Mouse (Mus musculus): ENCODE data around the gene Eif4g3.

The Eif4g3 gene

GRCm38 (mm10) chr4:138153980-138154379 is 161.2 kb downstream of the Eif4g3 start:
- no peak for ATAC-seq (ENCODE audit: low TSS enrichment)

DNA sequence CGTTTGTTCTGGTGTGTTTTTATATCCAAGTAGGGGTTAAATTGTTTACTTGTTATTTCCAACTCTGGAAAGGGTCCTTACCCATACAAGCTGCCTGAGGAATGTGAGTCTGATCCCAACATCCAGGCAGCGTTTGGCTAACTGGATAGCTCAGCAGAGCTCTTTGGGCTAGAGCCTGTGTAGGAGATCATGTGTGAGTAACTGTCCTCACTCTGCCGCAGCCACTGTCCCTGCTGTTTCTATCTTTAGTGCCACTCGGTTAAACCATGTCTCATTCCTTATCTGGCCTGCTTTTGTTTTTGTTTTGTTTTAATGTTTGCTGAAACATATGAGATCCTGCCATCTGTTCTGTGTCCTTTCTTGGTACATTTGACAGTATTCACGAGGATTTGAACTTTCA is 168.1 kb downstream of the Eif4g3 start:
- peak; percentile 73; the same call in 1 of the 2 replicates for ATAC-seq (ENCODE audit: low TSS enrichment)

DNA sequence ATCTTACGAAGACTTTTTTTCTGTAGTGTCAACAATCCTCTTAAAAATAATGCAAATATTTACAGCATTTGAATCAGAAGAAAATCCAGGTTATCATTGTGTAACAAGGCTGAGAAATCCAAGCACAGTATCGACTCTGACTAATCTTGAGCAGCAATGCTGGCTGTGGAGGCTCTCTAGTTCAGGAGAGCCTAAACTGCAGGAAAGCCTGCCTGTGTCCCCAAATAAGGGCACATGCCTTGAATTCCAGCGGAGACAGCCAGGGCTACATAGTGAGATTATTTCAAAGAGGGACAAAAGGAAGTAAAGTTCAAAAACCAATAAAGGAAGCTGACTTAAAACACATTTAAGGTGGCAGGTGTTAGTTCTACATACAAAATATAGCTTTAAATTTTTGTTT is 168.7 kb downstream of the Eif4g3 start:
- no peak for ATAC-seq (ENCODE audit: low TSS enrichment)

DNA sequence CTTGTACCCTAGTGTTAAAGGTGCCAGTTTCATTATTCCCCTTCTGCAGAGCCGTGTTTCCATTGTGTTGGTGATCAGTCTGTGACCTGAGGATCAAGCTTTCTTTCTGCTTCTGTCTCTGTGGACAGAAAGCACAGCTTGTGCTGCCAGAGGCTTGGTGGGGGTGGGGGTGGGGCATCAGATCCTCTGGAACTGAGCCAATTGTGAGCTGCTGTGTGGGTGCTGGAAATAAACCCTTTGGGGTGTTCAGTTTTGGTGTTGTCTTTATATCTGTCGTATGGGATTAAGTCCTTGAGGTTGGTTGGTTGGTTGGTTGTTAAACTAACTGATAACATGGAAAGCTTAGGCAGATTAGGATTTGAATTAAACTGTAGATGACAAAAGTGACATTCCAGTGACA is 171.0 kb downstream of the Eif4g3 start:
- no peak for ATAC-seq (ENCODE audit: low TSS enrichment)

DNA sequence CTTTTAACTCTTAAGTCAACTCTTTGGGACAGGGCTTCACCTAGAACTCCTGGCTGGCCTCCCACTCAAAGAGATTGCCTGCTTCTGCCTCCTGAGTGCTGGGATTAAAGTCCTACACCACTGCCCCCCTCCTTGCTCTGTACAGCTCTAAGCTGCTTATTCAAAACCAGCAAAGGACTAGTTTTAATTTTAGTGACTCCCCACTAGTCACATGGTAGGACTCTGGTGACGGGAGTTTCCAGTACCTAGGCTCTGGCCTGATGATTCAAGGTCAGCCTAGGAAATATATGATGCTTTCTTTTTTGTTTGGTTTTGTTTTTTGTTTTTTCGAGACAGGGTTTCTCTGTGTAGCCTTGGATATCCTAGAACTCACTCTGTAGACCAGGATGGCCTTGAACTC is 172.0 kb downstream of the Eif4g3 start:
- ATAC-seq (ENCODE audit: low TSS enrichment), result no peak

DNA sequence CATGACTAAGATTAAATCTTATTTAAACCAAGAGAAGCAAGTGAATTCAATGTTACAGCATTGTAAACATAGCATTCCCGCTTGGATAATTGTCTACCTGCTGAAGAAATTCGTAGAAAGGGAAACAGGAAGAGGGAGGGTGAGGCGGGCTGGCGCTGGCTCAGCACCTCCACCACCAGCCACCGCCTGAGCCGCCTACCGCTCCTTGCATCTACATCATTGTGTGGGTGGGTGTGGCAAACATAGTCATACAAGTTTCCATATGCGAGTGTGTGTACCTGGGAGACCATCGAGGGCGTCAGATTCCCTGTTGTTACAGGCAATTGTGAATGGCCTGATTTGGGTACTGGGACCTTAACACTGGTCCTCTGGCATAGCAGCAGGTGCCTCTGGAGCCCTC is 173.7 kb downstream of the Eif4g3 start:
- peak; percentile 65 for ATAC-seq (ENCODE audit: low TSS enrichment)

GRCm38 (mm10) chr4:138168162-138168561 is 175.3 kb downstream of the Eif4g3 start:
- ATAC-seq (ENCODE audit: low TSS enrichment), result no peak

- ATAC-seq (ENCODE audit: low TSS enrichment), result no peak
Observed at GRCm38 (mm10) chr4:138169420-138169819, 176.6 kb downstream of the Eif4g3 start.

GRCm38 (mm10) chr4:138172686-138173085 is 179.9 kb downstream of the Eif4g3 start:
- ATAC-seq (ENCODE audit: low TSS enrichment), result no peak

GRCm38 (mm10) chr4:138179391-138179790 is 186.6 kb downstream of the Eif4g3 start:
- ATAC-seq (ENCODE audit: low TSS enrichment), result no peak

GRCm38 (mm10) chr4:138180719-138181118 is 187.9 kb downstream of the Eif4g3 start:
- ATAC-seq (ENCODE audit: low TSS enrichment), result peak; percentile 62; the same call in 1 of the 2 replicates

DNA sequence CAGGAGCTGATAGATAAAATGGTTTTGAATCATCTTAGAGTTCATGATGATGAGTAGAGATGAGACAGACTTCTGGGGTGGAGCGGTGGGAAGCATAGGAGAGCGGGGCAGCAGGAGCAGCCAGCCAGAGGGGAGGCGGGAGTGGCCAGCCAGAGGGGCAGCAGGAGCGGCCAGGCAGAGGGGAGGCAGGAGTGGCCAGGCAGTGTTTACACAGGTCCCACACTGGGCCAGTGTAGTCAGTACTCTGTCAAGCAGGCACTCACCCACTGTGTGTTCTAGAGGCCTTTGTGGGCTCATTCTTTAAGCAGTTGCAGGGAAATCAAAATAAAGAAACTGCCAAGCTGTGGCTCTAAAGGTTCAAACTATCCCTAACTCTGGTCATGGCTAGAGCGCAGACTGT is 191.2 kb downstream of the Eif4g3 start:
- no peak for ATAC-seq (ENCODE audit: low TSS enrichment)

- ATAC-seq (ENCODE audit: low TSS enrichment), result no peak
Observed at GRCm38 (mm10) chr4:138184573-138184981, 191.8 kb downstream of the Eif4g3 start.

DNA sequence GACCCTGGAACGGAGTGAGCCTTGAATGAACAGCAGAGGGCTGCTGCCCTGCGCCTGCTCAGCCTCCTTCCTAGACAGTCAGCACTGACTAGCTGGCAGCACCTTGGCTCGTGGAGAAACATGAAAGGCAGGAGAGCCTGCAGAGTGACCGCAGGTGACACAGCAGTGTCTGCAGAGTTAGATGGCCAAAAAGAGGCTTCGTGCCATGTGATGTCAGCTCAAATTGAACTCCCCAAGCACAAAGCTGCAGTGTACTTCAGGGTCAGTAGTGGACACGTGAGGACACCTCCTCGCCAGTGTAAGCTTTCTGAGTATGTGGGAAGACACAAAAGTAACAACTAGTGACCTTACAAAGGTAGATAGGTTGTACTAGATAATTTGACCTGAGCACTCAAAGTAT is 193.1 kb downstream of the Eif4g3 start:
- ATAC-seq (ENCODE audit: low TSS enrichment), result no peak

GRCm38 (mm10) chr4:138187995-138188394 is 195.2 kb downstream of the Eif4g3 start:
- no peak for ATAC-seq (ENCODE audit: low TSS enrichment)

- peak; percentile 35; the same call in 1 of the 2 replicates for ATAC-seq (ENCODE audit: low TSS enrichment)
Observed at GRCm38 (mm10) chr4:138192561-138192960, 199.7 kb downstream of the Eif4g3 start.

DNA sequence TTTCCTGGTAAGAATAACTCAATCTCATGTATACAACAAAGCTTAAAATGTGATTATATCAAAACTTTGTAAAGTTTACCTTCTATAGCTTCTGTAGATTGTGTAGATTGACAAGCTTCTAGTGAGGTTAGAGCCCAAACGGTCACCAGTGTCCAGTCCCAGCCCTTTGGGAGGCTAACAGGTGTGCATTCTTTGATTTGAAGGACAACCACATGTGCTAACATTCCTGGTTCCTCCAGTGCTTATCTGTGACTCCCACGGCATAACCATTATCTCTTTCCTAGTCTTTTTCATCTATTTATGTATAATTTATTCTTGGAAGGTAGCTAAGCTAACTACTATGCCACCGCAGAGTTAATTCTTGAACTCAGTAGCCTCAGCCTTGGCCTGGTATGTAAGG is 207.9 kb downstream of the Eif4g3 start:
- no peak for ATAC-seq (ENCODE audit: low TSS enrichment)

DNA sequence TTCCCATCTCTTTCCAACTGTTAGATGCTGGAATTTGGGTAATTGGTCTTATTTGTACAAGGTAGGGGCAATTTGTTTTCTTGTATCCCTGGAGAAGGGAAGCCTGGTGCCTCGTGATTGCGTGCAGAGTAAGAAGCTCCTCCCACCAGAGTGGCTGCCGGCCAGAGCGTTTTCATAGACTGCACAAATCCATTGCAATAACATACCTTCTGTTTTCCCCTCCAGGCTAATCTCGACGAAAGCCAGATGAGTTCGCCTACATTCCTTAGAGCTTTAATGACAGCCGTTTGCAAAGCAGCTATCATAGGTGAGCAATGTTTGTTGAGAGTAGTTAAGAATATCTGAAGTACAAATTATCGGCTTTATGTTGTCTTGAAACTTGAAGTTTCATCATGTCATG is 208.9 kb downstream of the Eif4g3 start:
- no peak for ATAC-seq (ENCODE audit: low TSS enrichment)

DNA sequence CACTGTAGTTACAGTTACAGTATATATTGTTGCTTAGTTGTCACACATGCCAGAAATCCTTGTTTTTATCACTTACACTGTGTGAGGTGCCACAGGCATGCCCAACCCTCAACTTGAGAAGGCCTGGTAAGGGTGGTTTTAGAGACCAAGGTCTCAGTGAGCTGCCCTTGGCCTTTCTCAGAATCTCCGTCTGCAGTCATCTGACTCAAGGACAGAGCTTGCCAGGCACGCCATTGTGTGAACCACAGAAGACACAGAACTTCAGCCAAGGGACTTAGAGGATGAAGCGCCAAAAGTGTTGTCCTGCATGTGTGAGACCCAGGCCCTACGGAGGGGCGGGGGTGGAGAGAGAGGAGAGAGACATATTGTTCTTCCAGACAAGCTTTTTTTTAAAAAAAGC is 217.3 kb downstream of the Eif4g3 start:
- no peak for ATAC-seq (ENCODE audit: low TSS enrichment)

- ATAC-seq (ENCODE audit: low TSS enrichment), result no peak
Observed at GRCm38 (mm10) chr4:138213861-138214260, 221.0 kb downstream of the Eif4g3 start.

DNA sequence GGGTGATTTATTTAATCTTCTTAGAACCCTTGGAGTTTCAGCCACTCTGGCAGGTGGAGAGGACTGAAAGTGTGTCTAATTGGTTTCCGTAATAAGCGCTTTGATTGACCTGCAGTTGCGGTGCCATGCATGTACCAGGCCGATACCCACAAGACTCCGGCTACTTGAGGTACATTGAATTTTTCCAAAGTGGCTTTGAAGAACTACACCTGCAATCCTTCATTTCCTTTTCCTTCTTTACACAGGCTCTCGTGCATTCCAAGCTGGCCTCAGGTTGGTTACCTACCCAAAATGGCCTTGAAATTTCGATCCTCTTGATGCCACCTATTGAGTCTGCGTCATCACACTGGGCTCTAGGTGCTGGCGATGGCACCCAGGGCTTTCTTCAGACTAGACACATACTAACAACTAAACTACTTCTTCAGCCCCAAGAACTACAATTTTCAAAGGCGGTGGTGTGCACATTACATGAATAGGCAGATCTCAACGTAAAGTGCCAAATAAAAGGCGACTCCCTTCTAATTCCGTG is 222.9 kb downstream of the Eif4g3 start:
- peak; percentile 4; the same call in 1 of the 2 replicates for ATAC-seq (ENCODE audit: low TSS enrichment)

DNA sequence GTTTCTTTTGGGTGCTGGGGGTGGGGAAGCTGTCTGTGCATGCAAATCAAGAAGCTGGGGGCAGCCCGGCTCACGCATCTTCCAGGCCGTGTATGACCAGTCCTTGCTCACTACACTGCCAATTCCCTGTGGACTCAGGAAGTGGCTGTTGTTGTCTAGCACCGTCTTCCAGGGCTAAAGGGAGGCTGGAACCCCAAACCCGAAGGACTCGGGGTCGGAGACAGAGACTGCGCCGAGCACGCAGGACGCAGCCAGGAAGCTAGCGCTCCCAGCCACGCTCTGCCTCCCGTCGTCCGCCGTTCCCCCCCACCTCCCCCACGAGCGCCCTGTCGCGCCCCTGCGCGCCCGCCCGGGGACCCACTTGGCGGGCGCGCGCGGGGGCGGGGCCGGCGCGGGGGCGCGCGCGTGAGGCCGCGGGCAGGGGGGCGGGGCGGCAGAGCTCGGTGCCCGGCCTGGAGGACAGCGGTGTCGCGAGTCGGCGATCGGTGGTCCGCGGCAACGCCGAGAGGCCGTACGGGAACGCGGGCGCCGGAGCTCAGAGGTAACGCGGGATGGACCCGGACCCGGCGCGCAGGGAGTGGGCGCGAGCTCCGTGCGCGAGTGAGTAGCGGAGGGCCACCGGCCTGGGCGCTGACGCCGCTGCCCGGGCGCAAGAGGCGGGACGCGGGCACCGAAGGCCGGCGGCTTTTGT is 223.5 kb downstream of the Eif4g3 start, which contains the start of gene Hp1bp3:
Gene Hp1bp3 (plus strand): TSS at position 97 of the 691 bp plus-strand sequence.
- ATAC-seq (ENCODE audit: low TSS enrichment), result peak; percentile 51

- peak; percentile 90 for ATAC-seq (ENCODE audit: low TSS enrichment)
Observed at GRCm38 (mm10) chr4:138216891-138217392, 224.1 kb downstream of the Eif4g3 start.
